Mouse (Mus musculus) lung, adult 2 months (tissue): Measurements from ENCODE around the gene Trim72.

ENCODE experiments used
- CTCF ChIP-seq: fragments of 200-500 bp; IDR thresholded peaks from 2 replicates; pipeline ENCODE4 v1.5.1; 2011; ENCODE audit warnings: mild to moderate bottlenecking, low read length, control low read depth; ENCODE audit not compliant: insufficient read depth
- POLR2A ChIP-seq: fragments of 200-500 bp; IDR thresholded peaks from 2 replicates; pipeline ENCODE4 v1.6.1; 2011; ENCODE audit warnings: low read depth, mild to moderate bottlenecking, control low read depth, low read length, borderline replicate concordance; ENCODE audit errors: extremely low read depth

DNA sequence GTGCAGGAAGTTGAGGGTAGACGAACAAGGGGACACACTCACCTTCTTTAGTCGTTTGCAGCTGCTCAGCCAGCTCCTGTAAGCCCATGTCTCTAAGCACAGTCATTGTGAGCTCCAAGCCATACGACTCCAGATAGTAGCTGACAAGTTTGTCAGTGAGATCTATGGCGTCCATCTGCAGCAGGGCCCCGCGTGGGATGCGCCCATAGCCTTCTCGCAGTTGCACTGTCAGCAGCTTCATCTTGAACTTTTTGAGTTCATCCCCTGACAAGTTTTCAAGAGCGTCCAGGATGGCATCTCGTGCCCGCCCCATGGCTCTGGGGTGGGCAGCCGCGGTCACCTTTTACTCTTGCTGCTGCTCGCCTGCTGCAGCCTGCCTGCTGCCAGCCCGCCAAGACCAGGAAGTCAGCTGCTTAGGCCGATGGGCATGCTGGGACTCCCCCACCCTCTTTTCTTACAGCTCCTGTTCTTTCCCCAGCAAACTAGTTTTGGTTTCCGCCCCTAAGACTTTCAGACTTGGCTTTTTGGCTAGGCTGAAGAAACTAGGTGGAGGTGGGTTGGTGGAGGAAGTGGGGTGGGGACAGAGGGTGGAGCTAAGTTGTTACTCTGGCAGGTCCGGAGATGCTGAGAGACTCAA, 10.3 kb upstream of the Trim72 start, which contains the start of gene Pycard:
- 0 out of 2 replicates have a peak, but pooled peaks have one; percentile 26 for TF ChIP-seq POLR2A
- no peak for TF ChIP-seq CTCF
